Mouse (Mus musculus) bone marrow, adult 2 months (tissue): ENCODE results near the gene Tff1. TPM values are rescaled to one million over a fixed set of nuclear protein-coding genes. Genes with fewer than 3 reads are reported as not detected.
A peak's percentile ranks its signal among the peaks of the same experiment; 100 is the strongest.

Experiments used
- H3K27ac ChIP-seq: fragments of 200-500 bp; 2 replicates; pipeline ENCODE4 v1.5.1; 2012; ENCODE audit warnings: low read depth, mild to moderate bottlenecking, control low read depth, inconsistent platforms, low read length; ENCODE audit not compliant: control insufficient read depth, poor library complexity, insufficient read depth
- H3K4me1 ChIP-seq: fragments of 200-500 bp; 2 replicates; pipeline ENCODE4 v1.6.1; 2011; ENCODE audit warnings: low read length; ENCODE audit not compliant: control insufficient read depth, insufficient read depth
- H3K4me3 ChIP-seq: fragments of 200-500 bp; replicated peaks from 2 replicates; pipeline ENCODE3; 2011; ENCODE audit warnings: mild to moderate bottlenecking, low read depth, low read length, control low read depth; ENCODE audit not compliant: control insufficient read depth
- CTCF ChIP-seq: fragments of 200-500 bp; IDR thresholded peaks from 2 replicates; pipeline ENCODE4 v1.5.1; 2011; ENCODE audit warnings: low read length, control low read depth; ENCODE audit not compliant: control insufficient read depth, insufficient read depth
- POLR2A ChIP-seq: fragments of 200-500 bp; IDR thresholded peaks from 2 replicates; pipeline ENCODE4 v1.6.1; 2011; ENCODE audit warnings: low read depth, mild to moderate bottlenecking, control low read depth, low read length, borderline replicate concordance; ENCODE audit not compliant: control insufficient read depth
- WGBS: fragments of 180-500 bp; shearing (Covaris S2); methylation state at CpG from one replicate; pipeline ENCODE4 v1.1.7; 2018; 5-methylcytosine and 5-hydroxymethylcytosine counted together
- polyA plus RNA-seq: library from polyadenylated mRNA; stranded (reverse); fragments of >200 nt; gene quantifications from 2 replicates; pipeline ENCODE4 v1.2.4, GENCODE M21; 2011; ENCODE audit warnings: low replicate concordance; ENCODE audit not compliant: missing spikeins, insufficient read depth, insufficient read length

The Tff1 gene
- polyA plus RNA-seq, 1 experiment: not detected

- Histone ChIP-seq H3K27ac (no peak within 1 kb of the TSS), H3K4me3 (no peak within 1 kb of the TSS), H3K4me1 (no peaks in the 10 kb centered on the region)
- WGBS: 73% methylated on average over 15 of the region's 15 CpGs
- TF ChIP-seq POLR2A (no peak), CTCF (no peak)
These were observed 20.7 kb downstream of the Tff1 start, which contains the start of gene Tff2 for GRCm38 (mm10) chr17:31144040-31145037. Tff2 (minus strand) TSS chr17:31144282.

GRCm38 (mm10) chr17:31142116-31142515 is 23.0 kb downstream of the Tff1 start:
- WGBS: 85% methylated on average over 7 of the region's 7 CpGs
- H3K4me1 ChIP-seq: no peaks in the 10 kb centered on the region
- no peak overlapping the region for H3K27ac ChIP-seq
- no peak for TF ChIP-seq CTCF
- no peak for TF ChIP-seq POLR2A
- H3K4me3 ChIP-seq: no peak overlapping the region

GRCm38 (mm10) chr17:31138398-31138797 is 26.7 kb downstream of the Tff1 start:
- no peak overlapping the region for H3K27ac ChIP-seq
- H3K4me3 ChIP-seq: no peak overlapping the region
- WGBS: 22% methylated on average over 5 of the region's 5 CpGs
- peak; percentile 87 for TF ChIP-seq CTCF
- TF ChIP-seq POLR2A: no peak
- H3K4me1 ChIP-seq: no peaks in the 10 kb centered on the region

GRCm38 (mm10) chr17:31136821-31137220 is 28.3 kb downstream of the Tff1 start:
- WGBS: 39% methylated on average over 1 of the region's 1 CpGs
- no peak overlapping the region for H3K27ac ChIP-seq

GRCm38 (mm10) chr17:31136291-31136690 is 28.8 kb downstream of the Tff1 start:
- H3K4me1 ChIP-seq: no peaks in the 10 kb centered on the region
- 6% methylated on average over 3 of the region's 3 CpGs for WGBS
- no peak overlapping the region for H3K4me3 ChIP-seq
- H3K27ac ChIP-seq: no peak overlapping the region
- TF ChIP-seq POLR2A: no peak
- no peak for TF ChIP-seq CTCF

More at GRCm38 (mm10) chr17:31136821-31137220, 28.3 kb downstream of the Tff1 start:
- Histone ChIP-seq H3K4me1 (no peaks in the 10 kb centered on the region), H3K4me3 (no peak overlapping the region)
- TF ChIP-seq POLR2A: no peak
- TF ChIP-seq CTCF: no peak

GRCm38 (mm10) chr17:31134913-31135312 is 30.2 kb downstream of the Tff1 start:
- TF ChIP-seq POLR2A: no peak
- TF ChIP-seq CTCF: no peak
- no peaks in the 10 kb centered on the region for H3K4me1 ChIP-seq
- H3K27ac ChIP-seq: no peak overlapping the region
- no peak overlapping the region for H3K4me3 ChIP-seq
- 72% methylated on average over 6 of the region's 6 CpGs for WGBS

GRCm38 (mm10) chr17:31133776-31134175 is 31.3 kb downstream of the Tff1 start:
- no peak overlapping the region for H3K27ac ChIP-seq
- 56% methylated on average over 15 of the region's 15 CpGs for WGBS

GRCm38 (mm10) chr17:31131269-31131821 is 33.7 kb downstream of the Tff1 start:
- H3K4me3 ChIP-seq: no peak overlapping the region
- TF ChIP-seq CTCF (no peak), POLR2A (no peak)
- 78% methylated on average over 10 of the region's 10 CpGs for WGBS
- no peaks in the 10 kb centered on the region for H3K4me1 ChIP-seq
- no peak overlapping the region for H3K27ac ChIP-seq

More at GRCm38 (mm10) chr17:31133776-31134175, 31.3 kb downstream of the Tff1 start:
- H3K4me3 ChIP-seq: no peak overlapping the region
- TF ChIP-seq POLR2A: no peak
- no peak for TF ChIP-seq CTCF
- H3K4me1 ChIP-seq: no peaks in the 10 kb centered on the region
